Mouse (Mus musculus) regulatory T cell (primary cell): ENCODE results near the gene Zfp750.

Experiments
- in situ Hi-C: fragments of 300-600 bp; cut with MboI, MseI; formaldehyde crosslinking; loops from one replicate; pipeline ENCODE4 v1.15.1; 2025; ENCODE audit warnings: high pct_unique_total_duplicates

The Zfp750 gene

DNA sequence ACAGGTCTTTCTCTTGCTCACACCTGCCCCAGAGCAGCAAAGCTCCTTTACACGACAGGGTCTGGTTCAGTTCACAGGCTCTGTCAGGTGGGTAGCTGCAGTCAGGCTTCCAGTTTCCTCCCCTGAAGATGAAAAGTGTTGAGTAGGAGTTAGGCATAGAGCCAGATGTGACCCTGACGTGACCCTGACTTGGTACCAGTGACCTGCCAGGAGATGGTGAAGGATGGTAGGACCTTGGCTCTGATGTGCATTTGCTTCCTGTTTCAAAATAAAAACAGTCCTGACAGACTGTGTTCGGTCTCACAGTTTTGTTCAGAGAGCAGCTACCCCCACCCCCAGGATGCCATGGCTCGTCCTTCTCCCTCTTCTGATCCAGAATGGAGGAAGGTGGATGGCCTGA lies 23.3 kb upstream of the Zfp750 start:
- in situ Hi-C loops = no loop called here

DNA sequence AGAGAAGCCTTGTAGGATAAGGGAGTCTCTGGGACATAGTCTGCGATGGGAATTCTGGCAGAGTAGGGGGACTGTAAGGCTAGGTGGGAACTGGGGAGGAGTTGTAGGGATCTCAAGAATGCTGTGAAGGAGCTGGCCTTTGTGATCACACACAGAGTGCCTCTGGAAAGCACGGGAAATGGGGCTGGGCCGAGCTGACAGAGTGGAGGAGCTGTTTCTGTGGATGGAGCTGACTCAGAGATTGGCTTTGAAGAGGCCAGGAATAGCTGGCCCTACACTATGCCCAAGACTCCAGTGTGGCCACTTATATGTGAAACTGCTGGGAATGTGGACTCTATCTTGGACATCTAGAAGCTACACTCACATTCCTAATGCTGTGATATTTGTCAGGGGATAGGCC lies 17.4 kb upstream of the Zfp750 start:
- in situ Hi-C loops = no loop called here

DNA sequence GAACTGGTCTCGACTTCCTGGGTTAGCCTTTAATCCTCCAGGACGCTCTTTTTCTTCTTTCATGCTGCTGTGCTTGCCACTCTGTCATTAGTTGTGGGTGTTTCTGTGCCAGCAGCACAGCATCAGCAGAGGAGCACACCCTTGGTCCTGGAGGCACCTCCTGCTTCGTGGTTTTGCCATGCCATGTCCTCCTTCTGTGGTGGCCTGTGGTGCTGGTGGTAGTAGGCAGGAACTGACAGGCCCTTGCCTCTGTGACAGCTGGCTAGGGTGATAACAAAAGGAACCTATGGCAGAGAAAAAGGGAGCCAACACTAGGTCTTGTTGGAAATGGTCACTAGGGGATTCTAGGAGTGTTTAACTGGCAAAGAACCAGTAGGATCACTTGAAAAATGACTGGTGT lies 10.6 kb upstream of the Zfp750 start:
- in situ Hi-C loops = no loop called here

DNA sequence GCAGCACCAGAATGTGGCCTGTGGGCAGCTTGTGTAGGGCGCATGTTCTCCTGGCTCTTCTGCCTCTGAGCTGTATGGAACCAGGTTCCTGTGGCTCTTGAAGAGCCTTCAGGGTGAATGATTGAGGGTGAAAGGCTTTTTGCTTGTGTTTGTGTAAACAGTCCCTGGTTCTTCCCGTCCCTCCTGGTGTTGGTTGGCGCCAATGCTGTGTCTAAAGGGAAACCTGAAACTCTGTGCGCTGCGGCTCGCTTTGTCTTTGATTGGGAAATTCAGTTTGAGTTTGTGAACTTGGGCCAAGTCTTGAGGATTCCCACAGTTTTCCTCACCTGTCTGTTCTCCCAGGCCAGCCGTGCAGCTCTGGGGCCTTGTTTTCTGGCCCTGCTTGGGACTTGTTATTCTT lies 5.1 kb upstream of the Zfp750 start:
- in situ Hi-C loops = no loop called here

DNA sequence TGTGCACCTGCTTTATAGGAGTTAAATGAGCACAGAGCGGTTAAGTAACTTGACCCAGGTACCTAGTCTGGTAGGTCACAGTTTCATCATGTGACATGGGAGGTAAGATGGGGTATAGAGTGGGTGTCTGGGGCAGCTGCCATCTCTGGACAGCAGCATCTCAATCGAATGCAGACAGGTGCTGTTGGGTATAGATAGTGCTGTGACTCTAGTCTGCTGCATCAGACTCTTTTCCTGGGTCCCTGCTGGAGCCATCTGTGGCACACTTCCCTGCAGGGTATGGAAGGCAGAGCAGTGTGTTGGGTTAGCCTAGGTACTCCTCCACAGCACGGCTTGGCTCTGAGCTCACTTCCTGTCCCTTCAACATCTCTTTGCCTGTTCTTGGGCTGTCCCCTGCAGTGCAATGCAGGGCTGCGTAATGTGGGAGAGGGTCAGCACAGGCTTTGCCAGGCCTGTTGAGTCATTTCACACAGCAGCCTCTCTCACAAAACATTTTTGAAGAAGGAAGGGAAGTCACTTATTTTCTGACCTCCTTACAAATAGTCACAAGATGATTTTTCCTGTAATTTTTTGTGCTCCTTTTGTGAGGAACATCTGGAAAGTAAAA lies 3.1 kb upstream of the Zfp750 start:
- in situ Hi-C loops = no loop called here

GRCm38 (mm10) chr11:121520761-121521160 lies 1.6 kb upstream of the Zfp750 start:
- in situ Hi-C loops = no loop called here

DNA sequence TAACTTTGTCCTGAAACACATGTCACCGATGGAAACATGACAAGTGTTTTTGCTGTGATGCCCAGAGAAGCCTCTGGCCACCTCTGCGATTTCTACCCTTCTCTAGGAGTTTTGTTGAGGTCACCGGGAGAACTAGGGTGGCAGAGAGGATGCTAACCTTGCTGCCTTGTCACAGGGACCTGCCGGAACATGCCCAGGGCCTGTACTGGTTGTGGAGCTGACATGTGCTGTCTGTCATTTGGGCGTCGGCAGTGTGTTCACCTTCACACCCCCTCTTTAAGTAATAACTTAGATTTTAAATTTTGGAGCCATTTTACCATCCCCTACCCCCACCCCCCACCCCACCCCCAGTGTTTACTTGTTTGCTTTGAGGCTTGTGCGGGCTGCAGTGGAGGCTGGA lies 570 bp upstream of the Zfp750 start:
- in situ Hi-C loops = no loop called here

DNA sequence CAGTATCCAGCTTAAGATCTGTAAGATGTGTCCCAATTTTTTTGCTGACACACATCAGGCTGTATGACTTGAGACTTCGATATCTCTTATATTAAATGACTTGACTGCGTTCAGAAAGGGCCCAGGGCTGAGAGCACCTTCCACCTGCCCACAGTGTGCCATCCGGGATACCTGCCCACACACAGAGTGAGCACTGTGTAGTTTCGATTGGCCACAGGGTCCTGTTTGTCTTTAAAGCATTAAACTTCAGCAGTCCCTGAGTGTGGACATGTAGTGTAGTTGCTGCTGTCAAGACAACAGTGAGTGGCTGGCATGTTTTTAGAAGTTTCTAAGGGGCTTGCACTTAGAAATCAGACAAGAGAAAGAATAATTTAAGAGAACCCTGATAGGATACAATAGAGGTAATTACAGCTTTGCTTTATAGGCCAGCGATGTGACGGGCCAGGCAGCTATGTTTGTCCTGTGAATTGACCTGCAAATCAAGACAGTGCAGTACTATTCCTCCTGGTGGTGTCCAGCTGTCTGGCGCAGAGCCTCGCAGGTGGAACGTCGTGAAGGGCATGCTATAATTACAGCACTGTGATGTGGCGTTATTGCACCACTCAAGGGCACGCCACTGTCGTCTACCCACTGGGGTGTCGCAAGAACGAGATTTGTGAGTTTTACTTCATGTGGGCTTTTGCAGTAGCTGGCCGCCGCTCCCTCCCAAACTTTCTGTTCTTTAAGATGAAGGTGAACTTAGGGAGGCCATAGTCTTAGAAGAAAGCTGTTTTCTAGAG lies 1.3 kb downstream of the Zfp750 start:
- in situ Hi-C loops = no loop called here

DNA sequence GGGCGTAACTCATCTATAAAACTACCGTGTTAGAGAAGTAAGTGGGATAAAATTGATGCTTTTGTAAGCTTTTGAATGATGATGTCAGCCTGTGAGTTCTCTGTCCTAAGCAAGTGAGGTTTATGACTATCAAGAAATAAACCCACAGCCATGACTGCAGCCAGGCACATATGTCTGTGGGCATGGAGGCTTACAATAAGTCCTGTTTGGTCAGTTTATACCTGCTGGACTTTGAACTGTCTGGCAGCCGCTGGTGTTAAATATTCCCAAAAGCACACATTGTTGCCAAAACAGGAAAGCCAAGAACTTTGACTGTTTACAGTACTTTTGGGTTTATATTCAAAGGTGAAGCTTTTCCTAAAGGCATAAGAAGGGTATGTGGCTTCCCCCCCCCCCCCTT lies 2.2 kb downstream of the Zfp750 start:
- in situ Hi-C loops = no loop called here

DNA sequence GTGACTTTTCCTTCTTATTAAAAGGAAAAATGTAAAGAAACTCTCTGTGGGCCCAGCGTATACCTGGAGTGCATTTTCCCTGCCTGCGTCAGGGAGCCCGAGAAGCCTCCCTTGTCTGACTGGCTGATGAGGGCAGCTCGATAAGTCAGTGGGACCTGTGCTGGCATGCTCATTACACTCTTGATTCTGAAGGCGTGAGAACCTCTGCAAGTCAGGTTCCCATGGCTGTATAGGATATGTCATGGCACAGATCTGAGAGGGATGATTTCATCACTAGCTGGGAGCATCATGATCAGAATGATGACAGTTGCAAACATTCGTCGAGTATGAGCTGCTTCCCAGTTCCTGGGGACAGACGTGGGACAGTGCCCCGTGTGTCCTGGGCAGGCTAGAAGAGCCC lies 3.1 kb downstream of the Zfp750 start:
- in situ Hi-C loops = no loop called here

DNA sequence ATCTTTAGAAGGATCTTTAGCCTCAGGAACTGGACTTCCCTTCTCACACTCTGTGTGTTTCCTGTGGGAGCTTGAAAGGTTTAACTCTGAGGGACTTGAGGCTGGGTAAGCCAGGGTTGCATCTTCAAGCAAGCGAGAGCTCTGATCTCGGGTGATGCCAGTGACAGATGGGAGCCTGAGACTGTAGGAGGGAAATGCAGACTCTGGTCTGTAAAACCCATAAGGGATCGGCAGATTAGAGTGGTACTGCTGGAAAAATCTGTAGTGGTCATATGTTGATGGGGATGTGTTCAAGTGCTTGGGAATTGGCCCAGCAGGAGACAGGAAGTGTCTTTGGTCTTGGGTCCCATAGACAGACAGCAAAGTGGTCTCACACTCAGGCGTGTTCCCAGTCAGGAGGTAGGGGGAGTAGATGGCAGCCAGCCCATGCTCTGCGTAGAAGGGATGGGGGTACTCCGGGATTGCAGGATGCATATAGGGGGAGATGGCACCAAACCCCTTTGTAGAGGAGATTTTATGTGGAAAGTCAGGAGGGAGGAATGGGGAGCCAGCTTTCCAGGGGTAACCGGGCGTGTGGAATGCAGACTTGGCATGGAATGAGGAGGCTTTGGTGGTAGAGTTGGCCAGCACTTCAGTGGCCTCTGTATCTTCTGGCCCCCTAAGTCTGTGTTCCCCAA lies 6.1 kb downstream of the Zfp750 start:
- in situ Hi-C loops = no loop called here

DNA sequence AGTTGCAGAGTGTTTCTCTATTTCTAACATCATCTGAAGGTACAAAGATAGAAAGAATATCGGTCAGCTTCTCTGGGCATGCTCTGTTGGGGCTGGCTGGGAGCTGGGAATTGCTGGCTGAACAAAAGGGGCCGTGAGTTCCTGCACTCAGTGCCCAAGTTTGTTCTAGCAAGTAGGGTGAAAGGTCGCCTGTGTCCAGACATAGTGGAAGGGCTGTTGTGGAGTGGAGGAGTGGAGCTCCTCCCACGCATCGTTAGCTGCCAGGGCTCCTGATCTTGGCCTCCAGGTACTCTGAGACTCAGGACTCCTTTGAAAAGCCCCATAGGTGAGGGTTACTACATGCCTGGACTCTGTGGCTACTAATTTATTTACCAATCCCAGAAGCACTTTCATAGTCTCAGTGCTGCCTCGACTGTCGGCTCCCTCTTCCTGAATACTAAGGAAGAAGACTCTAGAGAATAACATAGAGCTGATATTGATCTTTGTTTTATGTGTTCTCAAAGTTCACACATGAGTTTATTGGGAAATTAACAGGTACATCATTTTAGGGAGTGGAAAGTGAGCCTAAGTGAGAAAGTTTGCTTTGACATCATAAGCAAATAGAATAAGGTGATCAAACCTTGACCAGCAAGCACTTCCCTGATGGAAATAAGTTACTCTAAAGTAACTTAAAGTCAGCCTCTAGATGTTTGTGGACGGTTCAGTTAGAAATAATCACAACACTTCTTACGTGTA lies 8.5 kb downstream of the Zfp750 start:
- in situ Hi-C loops = no loop called here

DNA sequence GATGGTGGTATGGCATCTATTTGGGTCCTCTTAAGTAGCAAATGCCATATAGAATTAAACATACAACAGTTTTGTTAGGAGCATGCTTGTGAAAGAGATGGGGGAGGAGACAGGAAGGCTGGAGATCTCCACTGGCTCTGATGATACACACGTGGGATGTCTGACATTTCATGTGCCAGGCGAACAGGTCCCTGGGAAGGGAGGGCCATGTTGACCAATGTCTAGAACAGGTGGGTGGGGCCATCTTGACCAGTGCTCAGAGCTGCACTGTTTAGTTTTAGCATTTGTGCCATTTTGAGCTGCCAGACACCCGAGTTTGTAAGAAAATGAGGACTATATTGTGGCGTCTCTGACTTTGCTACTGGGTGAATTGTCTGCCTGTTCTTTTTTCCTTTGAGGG lies 10.7 kb downstream of the Zfp750 start:
- in situ Hi-C loops = no loop called here

DNA sequence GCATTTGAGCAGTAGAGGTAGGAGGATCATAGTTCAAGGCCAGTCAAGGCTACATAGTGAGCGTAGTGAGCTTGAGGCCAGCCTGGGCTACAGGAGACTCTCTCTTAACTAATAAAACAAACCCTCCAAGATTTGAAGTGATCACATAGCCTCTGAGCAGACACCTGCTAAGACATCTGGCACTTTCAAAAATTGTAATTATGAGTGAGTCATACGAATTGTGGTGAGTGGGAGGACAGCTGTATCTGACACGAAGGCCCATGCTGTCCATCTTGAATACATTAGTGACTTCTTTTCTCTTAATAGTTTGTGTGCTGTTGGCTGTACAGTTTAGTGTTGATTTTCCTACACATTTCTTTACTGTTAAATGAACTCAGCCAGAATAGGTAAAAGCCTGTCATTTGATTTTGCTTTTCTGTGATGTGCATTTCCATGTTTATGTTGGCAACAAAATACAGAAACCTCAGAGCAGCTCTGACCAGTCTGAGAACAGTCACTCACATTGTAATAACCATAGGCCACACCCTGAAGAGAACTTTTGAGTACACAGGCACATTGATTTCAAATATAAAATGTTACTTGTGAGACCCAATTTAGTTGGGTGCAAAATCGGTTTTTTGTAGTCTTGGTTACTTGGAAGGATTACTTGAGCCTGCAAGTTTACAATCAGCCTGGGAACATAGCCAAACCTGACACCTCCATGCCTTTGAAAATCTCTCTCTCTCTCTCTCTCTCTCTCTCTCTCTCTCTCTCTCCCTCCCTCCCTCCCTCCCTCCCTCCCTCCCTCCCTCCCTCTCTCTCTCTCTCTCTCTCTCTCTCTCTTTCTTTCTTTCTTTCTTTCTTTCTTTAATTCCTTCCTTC lies 16.9 kb downstream of the Zfp750 start:
- in situ Hi-C loops = no loop called here

DNA sequence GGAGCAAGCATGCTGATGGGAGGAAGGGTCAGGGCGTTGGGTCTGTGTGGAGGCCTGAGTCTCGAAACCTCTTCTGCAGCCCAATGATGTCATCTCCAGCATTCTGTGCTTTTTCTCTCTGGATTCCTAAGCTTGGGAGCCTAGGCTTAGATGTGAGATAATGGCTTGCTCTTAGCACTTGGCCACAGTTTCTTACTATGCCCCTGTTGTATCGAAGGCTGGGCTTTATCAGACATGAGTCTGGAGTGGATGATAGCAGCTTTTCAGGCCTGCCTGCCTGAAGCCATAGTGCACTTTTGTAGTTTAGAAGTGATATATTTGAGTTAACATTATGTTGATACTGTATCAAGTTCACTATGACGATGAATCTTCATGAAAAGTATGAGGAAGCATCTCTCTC lies 17.6 kb downstream of the Zfp750 start:
- in situ Hi-C loops = no loop called here

GRCm38 (mm10) chr11:121500595-121500994 lies 18.5 kb downstream of the Zfp750 start:
- in situ Hi-C loops = no loop called here

- in situ Hi-C loops = no loop called here
These were observed 28.5 kb downstream of the Zfp750 start for GRCm38 (mm10) chr11:121490651-121491050.

DNA sequence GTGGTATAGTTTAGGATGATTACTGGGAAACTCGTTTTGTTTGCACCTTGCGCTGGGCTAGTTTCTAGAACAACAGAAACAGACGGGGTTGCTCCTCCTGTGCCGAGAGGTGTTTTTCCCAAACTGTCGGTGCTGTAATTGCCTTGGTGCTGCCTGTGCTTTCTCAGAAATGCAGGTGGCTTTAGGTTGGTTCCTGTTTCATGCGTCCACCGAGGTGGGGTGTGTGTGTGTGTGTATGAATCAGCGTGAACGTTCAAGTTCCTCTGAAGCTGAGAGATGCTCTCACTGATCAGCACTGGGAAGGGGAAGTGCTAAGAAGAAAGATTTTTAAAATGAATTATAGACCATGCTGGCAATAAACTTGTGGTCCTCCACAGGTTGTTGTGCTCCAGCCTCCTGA lies 33.3 kb downstream of the Zfp750 start:
- in situ Hi-C loops = no loop called here

DNA sequence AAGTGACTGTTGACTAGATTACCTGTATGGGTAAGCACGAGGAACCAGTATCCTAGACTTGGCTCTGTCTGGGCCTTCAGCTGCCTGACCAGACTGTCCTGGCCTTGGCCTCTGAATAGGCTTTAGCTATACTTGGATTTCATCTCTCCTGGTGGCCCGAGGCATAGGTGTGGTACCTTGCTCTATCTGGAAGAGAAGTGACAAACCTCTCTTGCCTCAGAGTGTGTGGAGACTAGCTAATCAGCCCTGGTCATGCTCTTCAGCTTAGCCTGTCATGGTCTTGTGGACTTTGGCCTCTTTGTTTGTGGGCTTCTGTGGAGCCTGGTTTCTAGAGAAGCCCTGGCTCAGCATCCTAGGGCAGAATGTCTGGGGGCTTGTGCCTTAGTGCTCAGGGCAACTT lies 38.0 kb downstream of the Zfp750 start:
- in situ Hi-C loops = no loop called here

DNA sequence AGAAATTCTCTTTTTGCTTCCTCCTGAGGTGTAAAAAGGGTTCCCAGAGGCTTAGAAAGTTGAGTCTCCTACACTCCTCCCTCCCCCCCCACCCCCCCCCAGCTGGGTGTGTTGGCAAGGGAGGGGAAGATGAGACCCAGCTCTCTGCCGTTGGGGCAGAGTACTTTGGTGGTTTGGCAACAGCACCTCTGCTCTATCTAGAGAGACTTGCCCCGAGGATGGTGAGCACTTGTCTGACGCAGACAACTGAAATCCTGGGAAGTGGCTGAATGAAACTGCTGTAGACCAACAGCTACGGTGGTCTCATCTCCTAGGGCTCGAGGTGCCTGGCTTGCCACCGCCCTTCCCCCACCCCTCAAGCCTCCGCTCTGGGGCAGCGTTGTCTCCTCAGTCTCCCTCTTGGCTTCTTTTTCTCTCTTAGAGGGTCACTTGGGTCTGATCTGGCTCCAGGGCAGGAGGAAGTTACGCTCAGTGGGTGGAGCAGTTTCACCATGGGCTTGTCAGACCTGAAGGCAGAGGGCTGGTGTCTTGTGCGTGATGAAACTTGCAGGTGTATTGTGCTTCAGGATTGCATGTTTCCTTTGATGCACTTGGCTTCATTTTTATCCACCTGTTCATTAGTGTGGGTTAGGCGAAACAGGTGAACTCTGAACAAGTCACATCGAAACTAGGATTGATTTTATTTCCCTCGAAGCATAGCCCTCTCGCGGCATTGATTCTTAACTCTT lies 39.5 kb downstream of the Zfp750 start:
- in situ Hi-C loops = loop anchor here (5.0 kb wide), 1 partner anchor 203 kb away; no protein-coding TSS in a partner anchor
